Mouse (Mus musculus): ENCODE data around the gene Nab2. TPM values are rescaled to one million over a fixed set of nuclear protein-coding genes. Genes with fewer than 3 reads are reported as not detected.

The Nab2 gene
- total RNA-seq, 2 experiments from 2014 or later: 3.1 TPM; not detected in 1

DNA sequence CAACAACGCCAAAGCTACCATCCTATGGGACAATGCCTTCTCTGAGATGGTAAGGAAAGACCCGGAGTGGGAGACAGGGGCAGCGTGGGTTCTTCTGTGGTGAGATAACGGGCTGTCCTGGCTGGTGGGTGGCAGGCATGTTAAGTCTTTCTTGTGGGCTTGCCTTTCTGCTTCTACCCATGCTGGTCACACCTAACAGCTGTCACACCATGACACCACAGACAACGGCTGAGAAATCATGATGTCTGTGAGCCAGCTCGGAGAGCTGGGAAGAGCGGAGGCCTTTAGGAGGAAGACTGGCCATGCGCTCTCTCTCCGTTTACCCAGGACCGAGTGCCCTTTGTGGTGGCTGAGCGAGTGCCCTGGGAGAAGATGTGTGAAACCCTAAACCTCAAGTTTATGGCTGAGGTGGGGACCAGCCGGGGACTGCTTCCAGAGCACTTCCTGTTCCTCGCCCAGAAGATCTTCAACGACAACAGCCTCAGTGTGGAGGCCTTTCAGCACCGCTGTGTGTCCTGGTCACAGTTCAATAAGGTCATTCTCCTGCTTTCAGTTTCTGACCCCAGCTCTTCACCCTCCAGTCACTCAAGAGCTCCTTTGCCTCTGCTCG, 13.3 kb downstream of the Nab2 start:
- no peak for ATAC-seq (replicated peaks; ENCODE audit: low FRiP score, poor library complexity, severe bottlenecking)

DNA sequence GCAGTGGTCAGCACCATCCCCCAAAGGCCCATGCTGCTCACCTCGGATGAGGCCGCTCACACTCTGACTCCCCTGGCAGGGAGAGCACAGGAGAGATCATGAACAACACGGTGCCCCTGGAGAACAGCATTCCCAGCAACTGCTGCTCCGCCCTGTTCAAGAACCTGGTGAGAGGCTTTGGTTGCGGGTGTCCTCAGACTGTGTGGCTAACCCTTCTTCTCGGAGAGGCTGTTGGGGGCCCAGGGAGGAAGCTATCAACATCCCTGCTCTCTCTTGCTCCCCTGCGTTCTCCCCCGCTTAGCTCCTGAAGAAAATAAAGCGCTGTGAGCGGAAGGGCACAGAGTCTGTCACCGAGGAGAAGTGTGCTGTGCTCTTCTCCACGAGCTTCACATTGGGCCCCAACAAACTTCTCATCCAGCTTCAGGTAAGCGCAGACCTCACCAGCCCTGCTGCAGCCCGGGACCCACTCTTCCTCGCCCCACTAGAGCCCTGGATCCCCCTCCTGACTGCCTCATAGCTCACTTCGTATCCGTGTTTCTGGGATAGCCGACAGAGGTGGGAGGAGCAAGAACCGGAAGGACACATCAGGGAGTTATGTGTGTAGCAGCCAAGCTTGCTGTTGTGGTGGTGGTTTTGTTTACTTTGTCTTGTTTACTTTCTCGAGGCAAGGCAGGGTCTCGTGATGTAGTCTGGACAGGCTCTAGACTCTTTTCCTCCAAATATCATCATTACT, 15.3 kb downstream of the Nab2 start:
- peak; percentile 37; the same call in 1 of the 2 replicates for ATAC-seq (replicated peaks; ENCODE audit: low FRiP score, poor library complexity, severe bottlenecking)

DNA sequence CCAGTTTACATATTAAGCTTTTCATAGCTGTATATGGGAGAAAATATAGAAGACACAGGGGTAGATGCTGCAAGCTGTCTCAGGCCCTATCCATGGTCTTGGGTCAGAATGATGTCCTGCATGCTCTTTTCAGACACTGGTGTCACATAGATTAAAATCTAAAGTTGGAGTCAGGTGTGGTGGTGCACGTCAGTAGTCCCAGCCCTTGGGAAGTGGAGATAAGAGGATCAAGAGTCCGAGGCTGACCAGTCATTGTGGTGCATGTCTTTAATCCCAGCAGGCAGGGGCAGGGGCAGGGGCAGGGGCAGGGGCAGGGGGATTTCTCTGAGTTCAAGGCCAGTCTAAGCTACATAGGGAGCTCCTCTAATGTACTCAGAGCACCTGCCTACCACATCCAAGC, 22.6 kb downstream of the Nab2 start:
- ATAC-seq (replicated peaks; ENCODE audit: low FRiP score, poor library complexity, severe bottlenecking): no peak

DNA sequence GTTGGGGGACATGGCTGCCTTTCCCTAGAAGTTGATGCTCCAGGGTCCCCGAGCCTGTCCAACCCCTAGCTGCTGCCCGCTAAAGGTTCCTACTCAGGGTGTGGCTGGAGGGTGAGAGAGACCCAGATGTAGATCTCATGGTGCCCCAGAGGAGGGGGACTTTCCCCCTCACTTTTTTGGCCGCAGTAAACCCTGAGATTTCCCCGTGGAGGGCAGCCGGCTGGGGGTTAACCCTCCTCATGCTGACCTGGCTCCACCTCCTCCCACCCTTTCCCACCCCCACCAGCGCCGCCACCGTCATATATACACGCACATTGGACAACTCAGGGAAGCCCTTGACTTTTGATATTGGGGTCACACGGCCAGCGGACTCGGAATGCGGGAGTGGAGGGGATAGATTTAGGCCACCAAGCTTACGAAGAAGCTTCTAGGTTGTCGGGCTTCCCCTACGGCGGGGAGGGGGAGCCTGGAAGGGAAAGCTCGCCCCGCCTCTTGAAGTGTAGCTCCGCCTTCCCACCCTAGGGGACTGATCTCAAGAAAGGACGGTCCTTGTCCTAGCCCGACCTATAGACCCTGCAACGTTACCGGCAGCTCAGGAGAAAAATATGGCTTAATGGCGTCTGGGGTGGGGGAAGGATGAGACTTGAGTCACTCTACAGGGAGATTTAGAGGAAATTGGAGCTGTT, 24.7 kb downstream of the Nab2 start:
- ATAC-seq (replicated peaks; ENCODE audit: low FRiP score, poor library complexity, severe bottlenecking): peak; percentile 39; the same call in 1 of the 2 replicates

DNA sequence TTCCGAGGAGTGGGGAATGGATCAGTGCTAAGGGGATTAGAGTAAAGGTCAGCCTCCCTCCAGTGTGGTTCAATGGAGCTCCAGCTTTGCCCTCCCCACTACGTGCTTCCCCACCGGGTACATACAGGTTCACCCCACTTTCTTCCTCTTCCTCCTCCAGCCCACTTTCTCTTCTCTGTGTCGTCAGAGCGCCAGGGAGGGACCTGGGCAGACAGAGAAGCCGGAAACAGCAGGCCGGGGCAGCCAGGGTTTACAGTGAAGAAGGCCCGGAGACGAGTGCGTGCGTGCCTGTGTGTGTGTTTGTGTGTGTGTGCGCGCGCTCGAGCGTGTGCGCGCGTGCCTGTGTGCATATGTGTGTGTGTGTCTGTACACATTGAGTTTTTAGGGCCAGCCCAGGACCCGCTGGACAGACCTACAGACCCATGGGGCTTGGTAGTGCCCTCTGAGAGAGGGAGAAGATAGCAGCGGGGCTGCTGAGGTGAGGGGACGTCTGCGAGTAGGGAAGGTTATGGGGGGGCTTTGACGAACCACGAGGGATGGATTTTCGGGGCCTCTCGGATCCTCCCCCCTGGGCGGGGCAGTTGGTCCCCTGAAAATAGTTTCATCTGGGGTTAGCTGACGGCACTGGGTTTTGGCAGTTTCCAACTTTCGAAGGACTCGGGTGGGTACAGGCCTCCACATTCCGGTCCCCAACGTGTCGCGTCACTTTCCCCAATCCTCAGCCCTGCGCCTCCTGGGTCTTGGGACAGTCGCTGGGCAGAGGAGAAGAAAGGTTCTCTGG, 25.4 kb downstream of the Nab2 start, which contains the start of gene Stat6:
Gene Stat6 (plus strand): TSS at position 215 of the 781 bp plus-strand sequence.
- ATAC-seq (replicated peaks; ENCODE audit: low FRiP score, poor library complexity, severe bottlenecking): peak; percentile 76

DNA sequence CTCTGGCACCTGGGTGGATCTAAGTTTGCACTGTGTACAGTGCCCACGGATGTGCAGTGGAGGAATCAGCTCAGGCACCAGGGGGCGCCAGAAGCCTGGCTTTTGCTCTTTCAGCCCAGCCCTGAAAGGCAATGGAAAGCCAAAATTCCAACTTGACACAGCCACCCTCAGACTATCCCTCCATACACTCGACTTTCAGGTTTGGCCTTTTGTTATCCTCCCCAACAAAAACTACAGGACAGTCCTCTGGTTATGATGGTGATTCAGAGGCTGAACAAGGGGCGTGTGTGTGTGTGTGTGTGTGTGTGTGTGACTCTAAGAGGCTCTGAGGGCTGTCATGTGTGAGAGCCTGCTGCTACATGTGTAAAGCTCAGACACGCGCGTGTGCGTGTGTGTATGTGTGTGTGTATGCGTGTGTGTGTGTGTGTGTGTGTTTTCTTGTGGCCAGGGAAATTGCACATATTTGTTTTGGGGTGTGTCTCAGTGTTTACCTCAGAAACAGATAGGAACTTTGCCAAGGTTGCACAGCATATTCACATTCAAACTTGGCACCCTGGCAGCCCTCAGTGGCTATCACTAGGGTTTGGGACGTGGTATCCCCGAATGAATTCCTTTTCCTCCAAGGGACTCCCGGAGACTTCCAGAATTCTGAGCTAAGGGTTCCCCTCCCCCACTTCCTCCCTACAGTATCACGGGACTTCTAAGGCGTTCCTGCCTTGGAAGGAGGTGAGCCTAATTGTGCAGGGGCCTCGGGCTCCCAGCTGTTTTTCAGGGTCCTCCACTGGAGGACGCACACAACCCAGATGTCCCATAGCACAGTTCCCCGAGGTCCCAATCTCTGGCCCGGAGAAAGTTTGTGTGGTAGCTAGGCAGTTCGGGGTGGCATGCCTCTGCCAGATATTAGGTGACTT, 26.3 kb downstream of the Nab2 start:
- ATAC-seq (replicated peaks; ENCODE audit: low FRiP score, poor library complexity, severe bottlenecking): peak; percentile 71

DNA sequence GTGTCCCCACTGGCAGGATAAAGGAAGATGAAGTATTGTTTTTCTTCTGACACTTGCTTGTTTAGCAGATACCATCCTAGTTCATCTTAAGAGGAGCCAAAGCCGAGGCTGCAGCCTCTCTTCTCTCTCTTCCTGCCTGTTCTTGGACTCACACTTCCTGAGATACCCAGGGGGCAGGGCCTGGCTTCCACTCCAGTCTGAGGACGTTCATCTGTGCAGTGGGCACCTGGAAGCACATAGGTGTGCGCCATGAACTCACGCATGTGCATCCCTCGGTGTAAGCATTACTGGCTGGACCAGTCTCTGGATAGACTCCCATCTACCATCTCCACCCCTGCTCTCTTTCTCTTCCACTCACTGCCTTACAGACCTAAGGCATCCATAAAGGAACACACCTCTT, 27.9 kb downstream of the Nab2 start:
- no peak for ATAC-seq (replicated peaks; ENCODE audit: low FRiP score, poor library complexity, severe bottlenecking)

DNA sequence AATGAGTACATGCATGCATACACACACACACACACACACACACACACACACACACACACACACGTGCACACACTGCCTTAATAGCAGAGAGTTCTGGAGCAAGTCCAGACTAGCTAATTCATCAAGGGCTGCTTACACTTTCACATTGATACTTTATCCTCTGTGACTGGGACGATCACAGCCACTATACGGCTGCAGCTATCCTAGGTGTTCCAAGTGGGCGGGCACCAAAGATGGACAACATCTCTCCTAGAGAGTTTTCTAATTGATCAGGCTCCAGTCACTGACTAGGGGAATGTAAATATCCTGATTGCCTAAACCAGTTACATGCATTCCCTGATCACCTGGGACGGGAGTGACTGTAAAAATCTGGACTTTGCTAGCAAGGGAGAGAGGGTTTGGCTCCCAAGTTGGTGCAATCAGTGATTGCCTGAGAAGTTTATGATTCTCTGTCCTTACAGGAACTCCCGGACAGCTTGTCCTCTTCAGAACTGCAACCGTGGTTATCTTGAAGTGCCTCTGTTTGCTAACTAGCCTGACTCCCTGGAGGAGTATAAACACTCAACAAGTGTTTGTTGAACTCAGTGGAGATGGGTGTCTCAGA, 35.6 kb downstream of the Nab2 start:
- no peak for ATAC-seq (replicated peaks; ENCODE audit: low FRiP score, poor library complexity, severe bottlenecking)

DNA sequence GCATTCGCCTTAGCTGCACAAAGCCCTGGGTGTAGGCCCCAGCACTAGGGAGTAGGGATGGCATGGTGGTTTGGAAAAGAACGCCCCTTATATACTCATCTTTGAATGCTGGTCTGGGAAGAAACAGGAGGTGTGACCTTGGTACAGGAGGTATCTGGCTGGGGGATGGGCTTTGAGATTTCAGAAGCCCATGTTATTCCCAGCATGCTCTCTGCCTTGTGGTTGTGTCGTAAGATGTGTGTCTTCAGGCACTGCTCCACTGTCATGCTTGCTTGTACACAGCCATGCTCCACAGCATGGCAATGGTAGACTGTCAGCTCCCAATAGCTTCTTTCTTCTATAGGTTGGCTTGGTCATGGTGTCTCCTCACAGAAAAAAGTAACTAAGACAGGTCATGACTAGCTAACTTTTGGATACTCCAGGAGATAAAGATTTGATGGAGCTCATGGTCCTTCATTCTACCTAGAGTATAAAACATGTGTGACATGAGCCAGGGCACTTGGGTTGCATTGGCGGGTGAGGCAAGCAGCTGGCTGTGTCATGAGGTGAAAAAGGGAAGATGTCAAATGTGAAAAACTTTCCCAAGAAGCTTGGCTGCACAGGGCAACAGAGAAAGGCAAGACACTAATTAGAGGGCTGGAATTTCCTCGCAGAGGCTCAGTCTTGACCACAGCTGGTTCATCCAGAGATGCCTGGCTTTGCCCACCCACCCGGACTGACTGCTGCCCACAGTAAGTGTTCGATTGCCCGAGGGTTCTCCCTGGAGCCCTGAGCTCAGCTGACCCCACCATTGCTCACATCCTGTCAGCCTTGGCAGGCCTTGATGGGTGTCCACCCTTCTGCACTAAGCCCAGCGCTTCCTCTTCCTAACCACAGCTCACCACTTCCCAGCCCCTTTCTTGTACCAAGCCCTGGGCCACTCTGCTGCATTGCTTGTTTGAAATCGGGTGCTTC, 36.8 kb downstream of the Nab2 start:
- no peak for ATAC-seq (replicated peaks; ENCODE audit: low FRiP score, poor library complexity, severe bottlenecking)

DNA sequence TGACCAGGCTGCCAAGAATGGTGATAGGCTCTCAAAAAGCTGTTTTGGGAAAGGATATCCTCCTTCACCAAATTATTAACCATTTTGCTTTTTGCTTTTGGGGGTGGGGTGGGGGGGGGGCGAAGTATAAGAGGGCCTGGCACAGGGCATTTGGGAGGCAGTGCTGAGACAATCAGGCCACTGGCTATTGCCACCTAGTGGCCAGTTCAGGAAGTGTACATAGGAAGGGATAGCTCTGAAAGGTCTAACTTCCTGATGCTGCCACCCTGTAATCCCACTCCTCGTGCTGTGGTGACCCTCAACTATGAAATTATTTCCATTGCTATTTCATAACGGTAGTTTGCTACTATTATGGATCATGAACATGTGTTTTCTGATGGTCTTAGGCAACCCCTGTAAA, 41.9 kb downstream of the Nab2 start:
- peak; percentile 68 for ATAC-seq (replicated peaks; ENCODE audit: low FRiP score, poor library complexity, severe bottlenecking)

DNA sequence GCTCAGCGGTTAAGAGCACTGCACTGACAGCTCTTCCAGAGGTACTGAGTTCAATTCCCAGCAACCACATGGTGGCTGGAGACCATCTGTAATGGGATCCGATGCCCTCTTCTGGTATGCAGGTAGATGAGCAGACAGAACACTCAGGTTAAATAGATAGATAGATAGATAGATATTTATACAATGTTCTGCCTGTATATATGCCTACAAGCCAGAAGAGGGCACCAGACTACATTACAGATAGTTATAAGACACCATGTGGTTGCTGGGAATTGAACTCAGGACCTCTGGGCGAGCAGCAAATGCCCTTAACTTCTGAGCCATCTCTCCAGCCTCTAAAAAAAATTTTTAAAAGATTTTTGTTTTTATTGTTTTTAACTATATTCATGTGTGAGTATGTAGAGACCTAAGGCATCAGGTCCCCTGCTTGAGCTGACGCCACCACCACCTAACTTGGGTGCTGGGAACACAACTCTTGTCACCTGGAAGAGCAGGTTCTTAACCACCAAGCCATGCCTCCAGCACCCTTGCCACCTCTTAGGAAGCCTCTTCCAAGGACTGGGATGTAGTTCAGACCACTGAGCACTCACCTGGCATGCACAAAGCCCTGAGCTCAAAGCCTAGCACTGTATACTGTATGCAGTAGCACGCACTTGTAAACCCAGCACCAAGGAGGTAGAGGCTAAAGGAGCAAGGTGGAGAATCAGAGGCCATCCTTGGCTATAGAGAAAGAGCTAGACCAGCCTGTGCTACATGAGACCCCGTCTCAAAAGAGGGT, 44.7 kb downstream of the Nab2 start:
- ATAC-seq (replicated peaks; ENCODE audit: low FRiP score, poor library complexity, severe bottlenecking): no peak

DNA sequence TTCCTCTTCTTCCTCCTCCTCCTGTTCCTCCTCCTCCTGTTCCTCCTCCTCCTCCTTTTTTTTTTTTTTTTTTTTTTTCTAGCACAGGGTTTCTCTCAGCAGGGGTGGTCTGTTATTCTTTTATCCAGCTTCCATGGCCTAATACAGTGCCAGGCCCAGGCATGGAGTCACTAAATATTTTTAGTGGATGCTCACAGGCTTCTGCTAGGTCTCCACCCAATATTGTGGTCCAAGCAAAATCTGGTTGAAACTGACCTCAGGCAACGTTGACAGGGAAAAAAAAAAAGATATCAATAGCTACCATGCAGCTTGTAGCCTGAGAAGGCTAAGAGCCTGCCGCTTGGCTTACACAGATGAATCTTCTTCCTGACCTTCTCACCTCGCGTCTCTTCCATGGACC, 45.7 kb downstream of the Nab2 start:
- ATAC-seq (replicated peaks; ENCODE audit: low FRiP score, poor library complexity, severe bottlenecking): no peak

DNA sequence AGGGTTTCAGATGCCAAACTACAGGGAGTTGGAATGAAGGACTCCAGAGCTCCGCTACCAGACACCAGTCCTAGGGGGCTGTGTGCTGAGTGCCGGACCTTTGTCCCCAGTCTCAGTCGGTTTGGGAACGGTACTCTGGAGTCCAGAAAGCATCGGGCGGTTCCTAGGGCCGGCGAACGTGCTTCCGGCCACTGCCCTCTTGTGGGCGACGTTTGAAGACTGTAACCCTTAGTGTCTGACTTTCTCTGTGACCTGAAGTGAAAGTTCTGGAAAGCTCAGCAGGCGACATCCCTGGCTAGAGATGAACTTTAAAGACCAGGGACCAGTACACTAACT, 46.3 kb downstream of the Nab2 start:
- ATAC-seq (replicated peaks; ENCODE audit: low FRiP score, poor library complexity, severe bottlenecking): peak; percentile 31; the same call in 1 of the 2 replicates

DNA sequence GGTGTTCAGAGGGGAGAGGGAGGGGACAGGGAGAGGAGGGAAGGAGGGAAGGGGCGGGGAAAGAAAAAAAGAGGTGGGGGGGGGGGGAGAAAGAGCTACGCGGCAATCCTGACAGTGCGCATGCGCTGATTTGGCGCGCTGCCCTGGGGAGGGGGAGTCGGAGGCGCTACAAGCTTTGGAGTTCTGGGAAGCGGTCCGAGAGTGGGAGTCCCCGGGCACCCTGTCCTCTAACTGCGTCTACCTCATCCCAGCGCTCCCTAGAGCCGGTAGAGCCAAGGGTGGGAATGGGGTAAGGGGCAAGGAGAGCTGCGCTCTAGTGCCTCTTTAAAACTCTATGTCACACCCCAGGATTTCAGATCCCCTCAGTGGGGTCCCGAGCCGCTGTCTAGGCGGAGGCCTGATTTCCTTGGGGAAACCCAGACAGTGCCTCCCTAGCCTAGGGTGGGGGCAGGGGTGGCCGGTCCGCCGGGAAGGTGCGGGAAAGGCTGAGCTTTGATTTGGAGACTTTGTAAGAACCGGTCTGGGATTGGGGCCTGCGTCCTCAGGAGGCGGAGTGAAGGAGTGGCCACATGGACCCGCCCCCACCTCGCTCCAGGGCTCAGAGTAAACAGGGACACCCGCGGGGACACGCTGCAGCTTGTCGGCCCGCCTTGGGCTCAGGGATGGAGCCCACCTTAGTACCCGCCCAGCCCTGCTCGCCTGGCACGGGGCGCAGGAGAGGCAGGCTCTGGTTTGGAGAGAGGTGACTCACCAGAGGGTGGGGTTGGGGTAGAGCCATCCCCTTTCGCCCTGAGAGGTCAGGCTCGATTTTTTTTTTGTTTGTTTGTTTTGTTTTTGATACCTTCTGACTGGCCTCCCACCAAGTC, 46.9 kb downstream of the Nab2 start:
- peak; percentile 43 for ATAC-seq (replicated peaks; ENCODE audit: low FRiP score, poor library complexity, severe bottlenecking)

DNA sequence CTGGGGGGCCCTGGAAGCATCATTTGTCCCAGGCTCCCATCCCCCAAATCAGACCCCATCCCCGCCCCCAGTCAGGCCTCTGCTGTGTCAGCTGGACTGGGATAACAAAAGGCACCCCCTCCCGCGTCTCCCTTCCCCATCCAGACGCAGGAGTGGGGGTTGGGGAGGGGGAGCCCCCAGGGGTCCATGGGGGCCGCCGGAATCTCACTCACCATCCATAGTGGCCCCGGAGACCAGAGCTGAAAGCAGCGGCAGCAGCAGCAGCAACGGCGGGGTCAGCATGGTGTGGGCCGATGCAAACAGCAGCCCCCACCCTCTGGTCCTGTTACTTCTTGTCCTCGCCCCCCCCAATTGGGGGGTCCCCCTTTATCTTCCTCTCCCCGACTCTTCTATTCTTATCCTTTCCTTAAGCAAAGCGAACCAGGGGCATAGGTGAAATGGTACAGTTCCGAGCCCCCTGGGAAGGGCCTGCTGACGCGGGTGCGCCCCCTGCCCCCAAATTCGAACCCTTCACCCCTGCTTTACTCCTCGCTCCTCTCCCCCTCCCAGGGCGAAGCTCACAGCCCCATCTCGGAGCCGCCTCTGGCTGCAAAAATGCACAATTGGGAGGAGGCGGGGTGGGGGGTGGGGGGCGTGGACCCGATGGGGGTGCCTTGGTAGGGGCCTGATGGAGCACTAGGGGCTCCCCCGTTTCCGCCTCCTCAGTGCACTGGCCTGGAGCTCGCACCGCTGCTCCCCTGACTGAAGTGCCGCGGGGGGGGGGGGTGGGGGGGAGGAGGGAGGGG, 47.8 kb downstream of the Nab2 start, which contains the start of gene Lrp1:
Gene Lrp1 (minus strand): TSS at position 743 of the 785 bp plus-strand sequence.
- ATAC-seq (replicated peaks; ENCODE audit: low FRiP score, poor library complexity, severe bottlenecking): no peak

All from erythroid progenitor cell, adult 5-6 weeks (primary cell).